Mouse (Mus musculus) E14TG2a.4 (cell line): ENCODE measurements around the gene Dnah2.
"Not testable (repeated sequence)": the region's sequence is repeated elsewhere in the genome, so short reads cannot be mapped to it uniquely, and the experiment has no call there.

Source experiments
- CTCF ChIP-seq: conservative IDR thresholded peaks from 2 replicates; pipeline ENCODE4 v1.5.1; 2014; ENCODE audit warnings: low read length
- NANOG ChIP-seq: IDR thresholded peaks from 2 replicates; pipeline ENCODE4 v1.6.1; 2014; ENCODE audit warnings: borderline replicate concordance, low read length, mixed read lengths

GRCm38 (mm10) chr11:69541741-69542140 lies 7.2 kb downstream of the Dnah2 start:
- TF ChIP-seq CTCF, NANOG: not testable (repeated sequence)
